Mouse (Mus musculus): Measurements from ENCODE around the gene Eprs.

- TF ChIP-seq MYOD1 (IDR thresholded peaks at IDR 0.05; ENCODE audit: control insufficient read depth, insufficient read length, low read depth) (no peak), CTCF (IDR thresholded peaks at IDR 0.05; ENCODE audit: control insufficient read depth, insufficient read depth, insufficient read length) (no peak), MYOG (IDR thresholded peaks at IDR 0.05; ENCODE audit: control insufficient read depth, extremely low read depth, insufficient read length) (no peak), USF1 (IDR thresholded peaks at IDR 0.05; ENCODE audit: low read depth) (no peak), FOSL1 (IDR thresholded peaks at IDR 0.05; ENCODE audit: insufficient read depth, low read length, poor library complexity, severe bottlenecking) (no peak), MAX (IDR thresholded peaks at IDR 0.05) (no peak), CEBPB (IDR thresholded peaks at IDR 0.05; ENCODE audit: low read depth) (no peak)
These were observed 48.3 kb upstream of the Eprs start for GRCm38 (mm10) chr1:185314546-185314945.
